Mouse (Mus musculus) forebrain, embryonic 11.5 days (tissue): ENCODE measurements around the gene Nfatc3. TPM values are rescaled to one million over a fixed set of nuclear protein-coding genes. Genes with fewer than 3 reads are reported as not detected.

Experiments
- polyA plus RNA-seq: library from polyadenylated mRNA; unstranded; fragments of >200 nt; fragmentation: Nextera tagmentation; extraction: Ambion mirVana; gene quantifications from 2 replicates; pipeline ENCODE4 v1.2.1, GENCODE M21; 2014

Gene Nfatc3
- polyA plus RNA-seq, 1 experiment from 2014 or later, result 5.3 TPM

Other genes starting within 250 kb of the Nfatc3 start
- 15.8 and 16.1 TPM in 2 replicates for gene Ranbp10, start 231.5 kb upstream of the Nfatc3 start, polyA plus RNA-seq
- 0.21 and 0.23 TPM in 2 replicates for gene Tsnaxip1, start 231.1 kb upstream of the Nfatc3 start, polyA plus RNA-seq
- gene Cenpt, start 205.6 kb upstream of the Nfatc3 start, polyA plus RNA-seq, result 59.7 and 62.0 TPM in 2 replicates
- gene Thap11, start 203.7 kb upstream of the Nfatc3 start, polyA plus RNA-seq, result 85.6 and 87.3 TPM in 2 replicates
- 355 and 371 TPM in 2 replicates for gene Nutf2, start 198.3 kb upstream of the Nfatc3 start, polyA plus RNA-seq
- gene Edc4, start 178.0 kb upstream of the Nfatc3 start, polyA plus RNA-seq, result 62.7 and 65.2 TPM in 2 replicates
- 1.1 TPM in 1 of 2 replicates, not detected in the other for gene Nrn1l, start 165.3 kb upstream of the Nfatc3 start, polyA plus RNA-seq
- 22.1 and 23.1 TPM in 2 replicates for gene Pskh1, start 158.4 kb upstream of the Nfatc3 start, polyA plus RNA-seq
- 1.1 and 2.5 TPM in 2 replicates for gene Ctrl, start 125.0 kb upstream of the Nfatc3 start, polyA plus RNA-seq
- gene Psmb10, start 120.4 kb upstream of the Nfatc3 start, polyA plus RNA-seq, result 20.9 and 21.5 TPM in 2 replicates
- gene Lcat, start 115.5 kb upstream of the Nfatc3 start, polyA plus RNA-seq, result 0.55 and 0.60 TPM in 2 replicates
- gene Slc12a4, start 92.7 kb upstream of the Nfatc3 start, polyA plus RNA-seq, result 10.6 and 11.4 TPM in 2 replicates
- not detected in 2 replicates for gene Dpep3, start 79.4 kb upstream of the Nfatc3 start, polyA plus RNA-seq
- gene Dus2, start 67.5 kb upstream of the Nfatc3 start, polyA plus RNA-seq, result 16.5 and 20.7 TPM in 2 replicates
- gene Dpep2nb, start 52.9 kb upstream of the Nfatc3 start, polyA plus RNA-seq, result not detected in 2 replicates
- gene Ddx28, start 47.0 kb upstream of the Nfatc3 start, polyA plus RNA-seq, result 21.0 and 22.4 TPM in 2 replicates
- gene Esrp2, start 78.1 kb downstream of the Nfatc3 start, polyA plus RNA-seq, result 2.3 and 2.4 TPM in 2 replicates
- gene Pla2g15, start 91.6 kb downstream of the Nfatc3 start, polyA plus RNA-seq, result 7.1 and 7.4 TPM in 2 replicates
- gene Slc7a6, start 110.0 kb downstream of the Nfatc3 start, polyA plus RNA-seq, result 103 and 106 TPM in 2 replicates
- 44.1 and 46.8 TPM in 2 replicates for gene Slc7a6os, start 152.1 kb downstream of the Nfatc3 start, polyA plus RNA-seq
- 68.8 and 73.1 TPM in 2 replicates for gene Prmt7, start 152.1 kb downstream of the Nfatc3 start, polyA plus RNA-seq